Mouse (Mus musculus) heart, adult 11 months (tissue): Measurements from ENCODE around the gene Baiap3.

ENCODE experiments used
- DNase-seq: peaks from one replicate; pipeline ENCODE4 v3.0.0; 2022

The Baiap3 gene

DNA sequence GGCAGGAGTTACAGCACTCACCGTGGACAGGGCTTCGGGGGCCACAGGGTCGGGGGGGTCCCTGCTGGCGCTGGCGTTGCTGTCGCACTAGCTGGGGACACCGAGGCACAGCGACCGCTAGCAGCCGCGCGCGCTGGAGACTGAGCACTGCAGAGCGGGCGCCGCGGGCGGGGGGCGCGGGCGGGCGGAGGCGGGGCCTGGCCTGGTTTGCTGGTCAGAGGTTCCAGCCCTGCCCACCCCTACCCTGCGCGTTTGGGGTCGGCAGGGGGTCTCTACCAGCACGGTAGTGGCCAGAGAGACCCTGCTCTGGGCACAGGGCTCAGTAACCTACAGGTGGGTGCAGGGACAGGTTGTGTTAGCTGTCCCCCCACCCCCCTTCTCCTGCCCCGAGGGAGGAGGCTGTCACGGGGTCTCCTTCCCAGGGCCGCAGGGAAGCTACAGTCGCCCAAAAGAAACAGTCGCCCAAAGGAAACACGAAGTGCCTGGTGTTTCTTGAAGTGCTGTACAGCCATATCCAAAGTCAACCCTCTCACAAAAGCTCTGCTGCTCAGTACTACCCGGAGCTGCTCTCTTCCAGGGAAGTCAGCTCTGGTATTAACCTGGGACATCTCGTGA lies at the start of gene Baiap3:
Gene Baiap3 (minus strand): TSS at position 225 of the 615 bp plus-strand sequence.
- peak; percentile 86 for DNase-seq

DNA sequence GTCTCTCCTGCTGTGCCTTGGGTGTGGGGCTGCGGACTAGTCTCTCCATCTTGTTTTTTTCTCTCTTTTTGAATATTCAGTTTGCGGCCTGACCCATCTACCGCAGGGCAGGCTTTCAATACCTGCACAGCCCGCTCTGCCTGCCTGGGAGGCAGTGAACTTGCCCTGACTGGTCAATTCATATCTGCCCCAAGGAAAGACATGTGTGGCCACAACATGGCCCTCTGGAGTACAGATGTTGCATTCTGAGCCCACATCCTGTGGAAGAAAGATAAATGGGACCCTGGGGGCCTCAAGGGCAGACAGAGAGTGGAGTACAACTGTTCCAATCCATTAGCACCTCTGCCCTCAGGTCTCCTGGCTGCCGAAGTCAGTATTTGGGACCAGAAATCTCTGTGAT lies 41.9 kb upstream of the Baiap3 start, which contains the start of gene Prss34:
Gene Prss34 (plus strand): TSS at position 301 of the 400 bp plus-strand sequence.
- no peak for DNase-seq

DNA sequence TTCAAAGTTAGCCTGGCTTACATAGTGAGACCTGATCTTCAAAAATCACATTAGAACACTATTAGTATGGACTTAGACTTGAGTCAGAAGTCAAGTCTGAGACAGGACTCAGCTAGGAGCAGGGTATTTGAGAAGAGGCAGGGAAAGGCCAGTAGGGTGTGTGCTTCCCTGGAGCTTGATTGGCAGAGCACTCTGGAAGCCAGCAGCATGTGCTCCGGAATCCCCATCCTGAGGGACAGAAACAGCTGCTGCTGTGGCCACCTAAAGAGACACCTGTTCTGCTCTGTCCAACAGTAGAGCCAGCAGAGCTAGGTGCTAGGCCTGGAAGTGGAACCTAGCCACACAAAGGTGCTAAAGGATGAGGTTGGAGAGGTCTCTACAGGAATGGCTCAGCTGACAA lies 37.9 kb upstream of the Baiap3 start:
- DNase-seq, result no peak

DNA sequence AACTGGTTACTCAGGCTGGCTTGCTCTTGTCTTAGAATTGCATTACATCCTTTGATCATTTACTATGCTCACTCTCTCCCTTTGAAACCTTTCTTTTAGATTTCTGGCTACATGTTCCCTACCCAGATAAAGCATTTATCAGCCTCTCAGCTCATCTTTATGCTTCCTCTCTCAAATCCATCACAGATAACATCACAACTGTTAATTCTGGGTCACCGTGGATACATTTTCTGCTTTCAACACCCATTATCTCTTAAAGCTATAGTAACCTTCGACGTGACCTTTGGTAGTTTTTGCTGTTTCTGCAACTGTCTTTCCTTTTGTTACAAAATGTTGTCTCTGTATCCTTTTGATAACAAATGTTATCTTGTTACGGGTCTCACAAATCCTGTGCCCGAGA lies 37.3 kb upstream of the Baiap3 start:
- DNase-seq, result no peak

DNA sequence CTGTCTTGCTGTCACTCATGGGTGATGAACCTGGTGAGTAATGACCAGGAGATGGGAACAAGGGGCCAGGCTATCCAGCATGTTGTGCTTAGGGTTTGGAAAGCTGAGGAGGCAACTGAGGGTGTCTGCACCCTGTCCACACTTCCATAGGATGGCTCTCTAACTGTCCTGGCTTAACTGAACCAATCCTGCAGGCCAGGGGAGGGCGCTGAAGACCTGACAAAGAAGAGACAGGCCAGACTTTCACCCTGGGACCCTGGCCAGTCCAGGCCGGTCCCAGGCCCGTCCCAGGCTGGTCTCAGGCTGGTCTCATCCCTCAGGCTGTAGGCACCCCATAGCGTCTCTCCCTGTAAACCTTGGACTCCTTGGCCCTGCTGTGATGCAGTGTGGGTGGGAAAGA lies 34.2 kb upstream of the Baiap3 start:
- peak; percentile 86 for DNase-seq

DNA sequence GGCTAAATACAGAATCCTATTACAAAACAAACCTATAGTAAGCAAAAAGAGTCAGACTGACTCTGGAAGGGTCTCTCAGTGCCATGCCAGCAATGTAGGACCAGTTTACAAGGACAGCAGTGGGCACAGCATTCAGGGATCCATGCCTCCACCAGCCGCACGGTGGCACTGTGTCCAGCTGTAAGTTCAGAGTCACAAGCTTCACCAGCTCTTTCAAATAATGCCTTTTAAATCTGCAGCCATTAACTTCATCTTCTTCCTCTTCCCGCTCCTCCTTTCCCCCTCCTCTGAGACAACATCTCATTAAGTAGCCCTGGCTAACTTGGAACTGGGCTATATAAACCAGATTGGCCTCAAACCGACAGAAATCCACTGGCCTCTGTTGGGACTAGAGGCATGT lies 32.7 kb upstream of the Baiap3 start:
- peak; percentile 88 for DNase-seq

DNA sequence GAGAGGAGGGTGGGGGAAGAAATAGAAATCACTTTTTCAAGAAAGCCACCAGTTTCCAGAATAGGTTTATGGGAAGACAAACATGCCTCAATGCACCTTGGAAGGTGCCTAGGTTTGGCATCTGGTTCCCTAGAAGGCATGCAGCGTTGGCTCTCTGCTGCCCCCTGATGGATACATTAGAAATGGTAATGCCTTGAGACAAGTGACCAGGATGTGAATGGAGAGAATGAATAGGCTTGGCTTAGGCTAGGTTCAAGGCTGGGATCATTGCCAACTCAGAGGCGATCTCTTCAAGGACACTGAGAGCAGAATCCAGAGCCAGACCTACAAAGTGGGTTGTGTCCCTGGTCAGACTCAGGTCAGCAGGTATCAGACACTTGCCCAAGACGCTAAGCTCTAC lies 28.9 kb upstream of the Baiap3 start:
- DNase-seq, result peak; percentile 84

DNA sequence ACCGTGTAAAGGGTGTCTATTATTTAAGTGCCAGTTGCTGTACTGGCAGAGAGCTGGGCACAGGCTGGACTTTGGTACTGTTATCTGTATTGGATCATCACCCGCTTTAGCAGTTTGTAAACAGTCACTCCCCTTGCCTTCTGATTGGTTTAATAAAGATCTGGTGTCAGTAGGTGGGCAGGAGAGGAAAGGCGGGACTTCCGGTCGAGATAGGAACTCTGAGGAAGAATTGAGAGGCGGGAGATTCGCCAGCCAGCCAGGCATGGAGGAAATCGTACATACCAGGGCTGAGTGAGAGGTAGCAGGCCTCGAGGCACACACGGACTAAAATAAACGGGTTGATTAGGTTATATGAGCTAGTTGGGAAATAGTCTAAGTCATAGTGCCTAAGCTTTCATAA lies 26.0 kb upstream of the Baiap3 start:
- peak; percentile 97 for DNase-seq

DNA sequence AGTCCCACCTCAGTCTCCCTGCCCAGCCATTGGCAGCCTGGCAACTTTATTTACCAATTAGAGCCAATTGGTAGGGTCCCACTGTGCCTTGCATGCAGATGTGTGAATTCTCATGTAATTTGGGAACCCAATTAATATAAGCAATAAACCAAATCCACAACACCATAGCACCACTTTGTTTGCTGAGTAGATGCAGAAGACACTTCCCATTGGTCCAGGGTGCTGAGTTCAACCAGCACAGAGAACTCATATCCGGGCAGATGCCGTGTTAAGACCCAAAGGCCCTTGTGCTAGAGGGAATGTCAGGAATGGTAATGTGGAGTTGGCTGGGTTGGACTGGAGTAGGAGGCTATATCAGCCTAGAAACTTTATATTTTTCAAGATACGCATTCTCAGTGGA lies 19.7 kb upstream of the Baiap3 start:
- peak; percentile 71 for DNase-seq

DNA sequence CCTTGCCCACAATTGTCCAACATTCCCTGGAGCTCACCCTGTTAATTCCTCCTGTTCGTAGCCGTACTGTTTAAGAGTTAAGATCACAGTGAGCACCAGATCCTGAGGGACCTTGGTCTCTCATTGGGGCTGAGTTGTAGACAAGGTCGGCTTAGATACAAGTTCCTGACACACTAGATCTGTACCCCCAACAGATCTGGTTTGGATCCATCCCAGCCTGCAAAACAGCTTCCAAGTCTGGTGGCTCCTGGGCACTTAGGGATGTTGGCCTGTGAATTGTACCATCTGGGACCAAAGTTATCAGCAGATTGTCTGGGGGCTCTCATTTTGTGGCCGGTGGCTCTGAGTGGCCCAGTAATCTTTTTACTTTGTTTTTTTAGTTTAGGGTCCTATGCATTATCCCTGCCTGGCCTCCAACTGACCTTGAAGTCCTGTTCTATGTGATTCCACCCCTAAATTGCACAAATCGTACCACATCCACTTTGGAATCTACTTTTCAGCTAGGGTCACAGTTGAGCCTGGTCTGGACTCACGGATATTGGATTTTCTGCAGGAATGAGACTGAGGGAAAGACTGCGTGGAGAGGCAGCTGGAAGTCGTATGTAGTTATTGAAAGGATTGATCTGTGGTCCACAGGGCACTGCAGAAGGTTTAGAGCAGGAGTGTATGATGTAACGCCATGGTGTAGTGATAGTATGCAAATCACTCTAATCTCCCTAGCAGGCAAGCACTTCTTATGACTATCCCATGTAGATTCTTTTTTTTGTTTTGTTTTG lies 18.6 kb upstream of the Baiap3 start, which contains the start of gene Ube2i:
Gene Ube2i (minus strand): TSS at position 52 of the 776 bp plus-strand sequence.
- DNase-seq, result no peak

DNA sequence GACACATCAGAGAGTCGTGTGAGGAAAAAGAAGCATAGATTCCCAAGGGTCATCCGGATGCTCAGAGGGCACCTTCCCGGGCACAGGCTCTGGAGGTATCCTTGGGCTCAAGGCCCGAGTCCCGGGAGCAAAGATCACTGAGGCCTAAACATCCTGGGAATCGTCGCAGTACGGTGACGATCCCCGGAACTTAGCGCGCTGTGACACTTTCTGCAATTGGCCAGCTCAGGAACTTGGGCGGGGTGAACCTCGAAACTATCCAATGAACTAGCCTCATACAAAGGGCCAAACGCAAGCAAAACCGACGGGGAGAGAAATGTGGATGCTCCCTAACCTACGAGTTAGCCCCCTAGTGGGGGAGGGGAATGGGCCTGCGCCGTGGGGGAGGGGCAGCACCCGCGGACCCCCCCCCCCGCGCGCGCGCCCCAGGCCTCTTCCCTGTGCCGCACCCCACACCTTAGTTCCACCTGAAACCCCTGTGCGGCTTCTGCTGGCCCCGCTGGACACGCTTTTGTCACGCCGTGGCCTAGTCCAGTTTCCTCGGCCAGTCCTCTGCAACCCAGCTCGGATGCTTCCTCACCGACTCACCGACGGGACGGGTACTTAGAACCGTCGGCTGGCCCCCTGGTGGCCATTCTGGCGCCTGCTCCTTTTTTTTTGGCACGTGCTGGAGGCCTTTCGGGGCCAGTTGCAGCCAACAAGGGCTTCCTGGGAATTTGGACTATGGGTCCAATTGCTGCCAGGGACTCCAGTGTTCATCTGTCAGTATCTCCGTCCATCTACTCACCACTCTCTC lies 17.7 kb upstream of the Baiap3 start:
- peak; percentile 100 for DNase-seq

DNA sequence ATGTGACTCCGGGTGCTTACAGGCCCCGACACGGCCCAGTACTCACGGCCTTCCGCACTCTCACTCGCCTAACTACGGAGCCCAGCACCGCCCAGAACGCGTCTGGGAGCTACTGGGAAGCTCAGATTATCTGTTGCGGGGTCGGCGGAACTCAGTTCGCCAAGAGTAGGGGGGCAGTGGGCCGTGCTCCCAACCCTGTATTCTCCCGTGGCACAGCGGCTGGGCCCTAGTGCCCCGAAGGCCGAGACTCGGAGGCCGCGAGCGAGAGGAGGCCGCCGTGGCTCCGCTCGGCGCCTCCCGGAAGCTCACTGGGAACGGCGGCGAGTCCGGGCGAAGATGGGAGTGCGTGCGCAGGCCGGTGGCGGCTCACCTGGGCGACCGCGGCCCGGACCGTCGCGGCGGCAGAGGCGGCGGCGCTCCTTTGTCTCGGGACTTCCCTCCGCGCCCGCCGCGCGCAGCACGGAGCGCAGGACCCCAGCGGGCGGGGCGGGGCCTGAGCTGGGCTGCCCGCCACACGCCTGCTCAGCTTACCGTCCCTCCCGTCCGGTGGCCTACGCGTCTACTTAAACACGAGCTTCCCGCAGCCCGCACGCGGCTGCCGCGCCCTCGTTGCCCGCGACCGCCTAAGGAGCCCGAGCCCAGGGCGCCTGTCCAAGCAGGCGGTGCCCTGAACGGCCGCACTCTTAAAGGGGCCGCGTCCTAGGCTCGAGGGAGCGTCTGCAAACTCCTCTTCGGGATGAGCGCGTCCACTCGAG lies 17.0 kb upstream of the Baiap3 start:
- DNase-seq, result no peak

DNA sequence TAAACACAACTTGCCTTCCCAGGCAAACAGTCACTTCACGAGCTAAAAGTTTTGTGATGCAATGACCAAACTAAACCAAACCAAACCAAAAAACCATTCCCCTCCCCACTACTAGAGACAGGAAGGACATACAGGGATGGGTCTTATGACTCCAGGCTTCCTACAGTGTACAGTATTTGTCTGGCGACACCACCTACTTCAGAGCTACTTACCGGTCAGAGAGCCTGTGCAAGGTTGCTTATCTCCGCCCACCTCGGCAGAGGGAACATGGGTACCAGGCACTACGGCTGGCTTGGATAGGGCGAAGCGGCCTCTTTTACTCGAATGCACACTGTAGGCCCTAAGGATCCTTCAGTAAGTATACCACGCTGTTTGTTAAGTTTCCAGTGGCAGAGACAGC lies 16.2 kb upstream of the Baiap3 start:
- DNase-seq, result peak; percentile 85

DNA sequence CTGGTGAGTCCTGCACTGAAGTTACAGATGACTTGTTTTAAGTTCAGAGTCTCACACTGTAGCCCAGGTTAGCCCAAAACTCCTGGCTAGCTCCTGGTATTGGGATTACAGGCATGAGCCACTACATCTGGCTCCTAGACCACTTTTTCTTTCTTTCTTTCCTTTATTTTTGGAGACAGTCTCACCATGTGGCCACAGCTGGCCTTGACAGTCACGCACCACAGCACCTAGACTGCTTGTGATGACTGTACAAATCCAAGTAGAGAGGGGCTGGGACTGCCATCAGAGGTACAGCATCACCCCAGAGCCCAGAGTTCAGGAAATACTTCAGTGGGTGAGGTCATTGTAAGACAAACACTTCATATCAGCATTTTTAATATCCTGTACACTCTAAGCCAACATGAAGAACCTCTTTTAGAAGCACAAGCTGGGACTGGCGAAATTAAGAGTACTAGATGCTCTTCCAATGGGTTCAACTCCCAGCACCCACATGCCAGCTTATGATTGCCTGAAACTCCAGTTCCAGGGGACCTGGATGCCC lies 14.7 kb upstream of the Baiap3 start:
- no peak for DNase-seq

DNA sequence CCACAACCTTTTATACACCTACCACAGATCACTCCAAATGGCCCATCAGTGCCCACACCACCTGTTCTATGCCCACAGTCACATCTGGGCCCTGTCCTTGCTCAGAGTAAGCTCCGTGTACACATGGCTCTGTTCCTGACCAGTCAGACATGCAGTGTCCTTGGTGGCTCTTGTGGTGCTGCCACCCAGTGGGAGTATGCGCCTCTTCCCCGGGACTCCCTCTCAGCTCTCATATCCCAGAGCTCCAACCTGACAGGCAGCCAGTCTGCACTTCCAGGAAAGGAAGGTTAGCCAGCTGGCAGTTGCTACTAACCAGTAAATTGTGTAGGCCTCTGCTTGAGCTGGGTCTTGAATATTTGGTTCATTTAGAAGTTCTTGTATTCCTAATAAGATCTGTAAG lies 8.3 kb upstream of the Baiap3 start:
- peak; percentile 97 for DNase-seq

DNA sequence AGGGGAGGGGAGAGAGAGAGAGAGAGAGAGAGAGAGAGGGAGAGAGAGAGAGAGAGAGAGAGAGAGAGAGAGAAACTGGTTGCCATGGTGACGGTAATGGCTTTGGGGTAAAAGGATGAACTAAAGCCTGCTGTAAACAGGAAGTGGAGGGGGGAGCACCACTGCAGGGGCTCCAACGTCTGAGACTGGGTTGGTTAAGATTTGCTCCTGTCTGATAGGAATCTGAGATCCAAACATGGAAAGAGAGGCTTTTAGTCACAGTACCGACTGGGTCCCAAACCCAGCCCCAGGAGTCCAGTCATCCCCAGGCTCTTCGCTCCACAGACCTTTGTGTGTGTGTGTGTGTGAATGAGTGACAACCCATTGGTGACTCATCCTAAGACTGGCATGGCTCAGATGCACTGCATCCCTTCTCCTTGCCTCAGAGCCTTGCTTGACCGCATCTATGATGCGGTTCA lies 1.7 kb upstream of the Baiap3 start:
- DNase-seq, result no peak

DNA sequence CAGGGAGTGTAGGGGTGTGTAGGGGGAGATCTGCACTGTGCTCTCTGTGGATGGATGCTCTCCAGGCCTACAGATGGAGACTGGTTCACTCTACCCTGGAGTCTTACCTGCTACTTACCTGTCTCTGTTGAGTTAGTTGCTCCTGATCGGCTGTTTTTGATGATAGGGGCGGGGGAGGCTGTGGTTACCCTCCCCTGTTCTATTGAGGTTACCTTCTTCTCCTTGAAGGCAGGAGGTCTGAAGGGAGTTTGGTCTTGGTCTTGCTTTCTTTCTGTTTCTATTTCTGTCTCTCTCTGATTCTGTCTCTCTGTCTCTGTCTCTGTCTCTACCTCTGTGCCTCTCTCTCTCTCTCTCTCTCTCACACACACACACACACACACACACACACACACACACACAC lies 1.1 kb downstream of the Baiap3 start:
- no peak for DNase-seq

DNA sequence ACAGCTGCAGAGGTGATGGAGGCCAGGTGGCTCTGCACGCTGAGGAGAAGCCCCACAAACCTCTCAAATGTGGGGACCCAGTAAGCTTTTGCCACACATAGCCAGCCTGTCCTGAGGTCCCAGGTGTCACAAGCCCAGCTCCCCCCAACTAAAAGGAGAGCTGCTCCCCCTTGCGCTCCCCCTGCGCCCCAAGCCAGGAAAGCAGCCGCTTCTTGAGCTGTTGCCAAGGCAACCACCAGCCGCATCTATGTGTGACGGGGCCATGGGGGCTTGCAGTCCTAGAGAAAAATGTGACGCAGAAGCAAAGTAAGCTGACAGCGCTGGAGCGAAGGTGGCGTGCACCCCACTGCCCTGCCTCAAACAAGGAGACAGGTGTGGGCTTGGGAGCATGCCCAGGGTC lies 2.4 kb downstream of the Baiap3 start:
- no peak for DNase-seq

DNA sequence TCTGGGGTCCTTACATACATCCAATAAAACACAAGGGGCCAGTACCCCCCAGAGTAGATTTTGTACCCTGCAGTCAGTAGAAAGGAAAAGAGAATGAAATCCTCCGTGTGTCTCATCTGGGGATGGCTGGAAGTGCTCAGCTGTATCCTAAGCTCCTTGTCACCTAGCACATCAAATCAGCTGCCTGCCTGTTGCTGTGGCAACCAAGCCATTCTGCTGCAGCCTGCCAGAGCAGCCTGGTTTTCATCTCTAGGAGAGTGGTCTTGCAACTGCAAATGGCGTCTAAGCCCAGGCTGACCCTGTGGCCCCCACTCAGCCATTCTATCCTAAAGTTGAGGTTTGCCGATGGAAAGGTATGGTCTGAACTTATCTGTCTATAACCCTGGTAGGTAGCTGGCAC lies 3.5 kb downstream of the Baiap3 start:
- DNase-seq, result no peak

DNA sequence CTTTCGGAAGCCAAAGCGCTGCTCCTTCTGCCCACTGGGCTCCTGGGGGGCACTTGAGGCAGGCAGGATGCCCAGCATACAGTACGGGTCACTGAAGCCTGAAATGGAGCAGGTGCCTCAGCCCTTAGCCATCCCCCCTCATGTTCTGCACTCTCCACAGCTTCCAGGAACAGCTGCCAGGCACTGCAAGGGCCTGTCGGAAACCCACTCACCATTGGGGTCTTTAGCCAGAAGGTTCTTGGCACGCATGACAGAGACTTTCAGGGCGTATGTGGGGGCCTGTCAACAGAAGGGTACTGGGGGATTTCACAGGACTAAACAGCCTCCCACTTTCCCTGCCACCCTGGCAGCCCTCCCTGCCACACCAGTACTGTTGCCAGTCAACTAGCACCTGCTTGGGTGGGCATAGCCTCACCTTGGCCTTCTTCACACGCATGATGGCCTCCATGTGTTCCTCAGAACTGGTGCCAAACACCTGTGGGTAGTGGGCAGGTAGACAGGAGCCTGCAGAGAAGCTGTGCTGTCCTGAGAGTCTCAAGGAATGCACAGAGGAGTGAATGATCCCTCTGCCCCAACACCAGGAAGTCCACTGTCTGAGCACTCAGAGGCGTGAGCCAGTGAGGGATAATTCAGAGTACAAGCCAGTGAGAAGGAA lies 5.9 kb downstream of the Baiap3 start:
- DNase-seq, result no peak

DNA sequence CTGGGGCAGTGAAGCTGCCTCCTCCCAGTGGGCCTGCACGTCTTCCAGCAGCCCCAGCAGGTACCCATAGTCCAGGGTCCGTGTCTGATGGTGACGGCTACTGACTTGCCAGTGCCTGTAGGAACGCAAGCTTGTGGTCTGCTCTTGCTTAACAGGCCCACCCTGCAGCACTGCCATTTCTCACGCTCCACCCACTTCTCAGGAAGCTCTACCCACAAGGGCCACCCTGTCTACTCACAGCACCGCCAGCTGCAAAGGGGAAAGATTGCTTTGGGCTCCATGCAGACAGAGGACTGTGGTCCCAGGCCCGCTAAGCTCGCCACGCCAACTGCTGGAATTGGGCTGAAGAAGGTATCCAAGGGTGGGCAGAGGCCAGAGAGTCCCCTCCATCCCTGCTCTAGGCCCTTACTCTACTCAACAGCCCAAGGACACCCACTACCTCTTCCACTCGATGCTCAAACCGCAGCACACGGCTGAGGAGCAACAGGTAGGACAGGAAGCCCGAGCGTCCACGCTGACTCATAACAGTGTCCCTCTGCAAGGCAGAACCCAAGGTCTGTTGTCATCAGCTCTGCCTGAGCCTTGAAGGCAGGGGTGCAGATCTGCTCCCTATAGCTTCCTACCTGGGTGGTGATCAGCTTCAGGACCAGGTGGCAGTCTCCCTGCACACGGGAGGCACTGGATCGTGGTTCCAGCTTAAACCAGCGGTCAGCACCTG lies 8.0 kb downstream of the Baiap3 start:
- no peak for DNase-seq
